Mouse (Mus musculus) liver, embryonic 11.5 days (tissue): ENCODE results near the gene Sgta. TPM values are rescaled to one million over a fixed set of nuclear protein-coding genes. Genes with fewer than 3 reads are reported as not detected.

Source experiments
- ATAC-seq: fragments of 200-750 bp; cut with Nextera tagmentation; replicated peaks from 2 replicates; pipeline ENCODE4 v1.8.0; 2017; ENCODE audit warnings: moderate number of reproducible peaks, mild to moderate bottlenecking, moderate TSS enrichment, moderate library complexity; ENCODE audit not compliant: low FRiP score
- DNase-seq: peaks from one replicate; pipeline ENCODE4 v3.0.0-alpha.2; 2017; ENCODE audit warnings: low spot score
- H3K27ac ChIP-seq: fragments of 300-500 bp; sonication (generic); 2 replicates; pipeline ENCODE4 v1.5.1; 2014; ENCODE audit warnings: mild to moderate bottlenecking, low read depth, low read length, control low read depth
- H3K27me3 ChIP-seq: fragments of 300-500 bp; sonication (generic); replicated peaks from 2 replicates; pipeline ENCODE4 v1.6.1; 2014; ENCODE audit warnings: low read length, mixed read lengths; ENCODE audit not compliant: control insufficient read depth, insufficient read depth
- H3K36me3 ChIP-seq: fragments of 300-500 bp; sonication (generic); 2 replicates; pipeline ENCODE4 v1.6.1; 2014; ENCODE audit warnings: mild to moderate bottlenecking, low read length, moderate library complexity, mixed read lengths; ENCODE audit not compliant: control insufficient read depth, insufficient read depth
- H3K4me1 ChIP-seq: fragments of 300-500 bp; sonication (generic); replicated peaks from 2 replicates; pipeline ENCODE4 v1.6.1; 2014; ENCODE audit warnings: low read length, mixed read lengths; ENCODE audit not compliant: control insufficient read depth, insufficient read depth
- H3K4me2 ChIP-seq: fragments of 300-500 bp; sonication (generic); 2 replicates; pipeline ENCODE4 v1.6.1; 2014; ENCODE audit warnings: mild to moderate bottlenecking, control low read depth, moderate library complexity
- H3K4me3 ChIP-seq: fragments of 300-500 bp; sonication (generic); 2 replicates; pipeline ENCODE4 v1.5.1; 2014; ENCODE audit warnings: low read depth, low read length, control low read depth
- H3K9ac ChIP-seq: fragments of 300-500 bp; sonication (generic); 2 replicates; pipeline ENCODE4 v1.6.1; 2014; ENCODE audit warnings: low read depth, low read length, control low read depth
- H3K9me3 ChIP-seq: fragments of 300-500 bp; sonication (generic); 2 replicates; pipeline ENCODE4 v1.6.1; 2016; ENCODE audit warnings: low read length, inconsistent platforms, mixed read lengths; ENCODE audit not compliant: control insufficient read depth
- WGBS: fragments of 180-500 bp; shearing (Covaris S2); extraction: QIAGEN DNeasy Blood & Tissue Kit; methylation state at CpG from one replicate; pipeline ENCODE4 v1.1.7; 2014; 5-methylcytosine and 5-hydroxymethylcytosine counted together
- polyA plus RNA-seq: library from polyadenylated mRNA; unstranded; fragments of >200 nt; fragmentation: Nextera tagmentation; extraction: Ambion mirVana; gene quantifications from 2 replicates; pipeline ENCODE4 v1.2.1, GENCODE M21; 2014

The Sgta gene
- polyA plus RNA-seq, 1 experiment from 2014 or later = 147 TPM

GRCm38 (mm10) chr10:81006005-81006677 lies 53.8 kb downstream of the Sgta start:
- no peak overlapping the region for H3K27ac ChIP-seq
- no peaks in the 10 kb centered on the region for H3K27me3 ChIP-seq
- DNase-seq (no peak), ATAC-seq (no peak)
- H3K36me3 ChIP-seq = no peaks in the 10 kb centered on the region
- H3K9me3 ChIP-seq = no peaks in the 10 kb centered on the region
- no peak overlapping the region for H3K4me3 ChIP-seq
- no peak overlapping the region for H3K9ac ChIP-seq
- no peaks in the 10 kb centered on the region; the same call in 1 of the 2 replicates for H3K4me1 ChIP-seq
- no peak overlapping the region for H3K4me2 ChIP-seq
- 88% methylated on average over 7 of the region's 7 CpGs for WGBS

DNA sequence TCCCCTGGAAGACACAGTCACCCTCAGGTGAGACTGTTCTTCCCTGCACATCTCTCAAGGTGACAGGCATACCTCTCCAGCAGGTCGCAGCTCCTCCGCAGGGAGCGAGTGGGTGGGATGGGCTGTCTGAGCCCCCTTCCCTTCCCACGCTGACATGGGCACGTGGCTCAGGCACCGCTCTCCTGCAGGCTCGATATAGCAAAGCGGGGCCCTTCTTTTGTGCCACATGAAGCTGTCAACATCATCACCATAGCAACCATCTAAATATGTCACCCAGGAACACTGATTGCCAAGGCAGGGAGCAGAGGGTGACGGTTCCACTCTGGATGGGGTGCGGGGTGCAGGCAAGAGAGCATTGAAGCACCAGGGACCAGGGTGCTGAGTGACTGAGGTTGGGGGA lies 58.8 kb downstream of the Sgta start:
- WGBS = 65% methylated on average over 10 of the region's 10 CpGs
- ATAC-seq (no peak), DNase-seq (no peak)
- Histone ChIP-seq H3K27me3 (peaks cover 6% of the 10 kb centered on the region), H3K9me3 (no peaks in the 10 kb centered on the region), H3K4me3 (no peak overlapping the region), H3K4me1 (peaks cover 15% of the 10 kb centered on the region), H3K4me2 (no peak overlapping the region), H3K27ac (no peak overlapping the region), H3K36me3 (no peaks in the 10 kb centered on the region), H3K9ac (no peak overlapping the region)

DNA sequence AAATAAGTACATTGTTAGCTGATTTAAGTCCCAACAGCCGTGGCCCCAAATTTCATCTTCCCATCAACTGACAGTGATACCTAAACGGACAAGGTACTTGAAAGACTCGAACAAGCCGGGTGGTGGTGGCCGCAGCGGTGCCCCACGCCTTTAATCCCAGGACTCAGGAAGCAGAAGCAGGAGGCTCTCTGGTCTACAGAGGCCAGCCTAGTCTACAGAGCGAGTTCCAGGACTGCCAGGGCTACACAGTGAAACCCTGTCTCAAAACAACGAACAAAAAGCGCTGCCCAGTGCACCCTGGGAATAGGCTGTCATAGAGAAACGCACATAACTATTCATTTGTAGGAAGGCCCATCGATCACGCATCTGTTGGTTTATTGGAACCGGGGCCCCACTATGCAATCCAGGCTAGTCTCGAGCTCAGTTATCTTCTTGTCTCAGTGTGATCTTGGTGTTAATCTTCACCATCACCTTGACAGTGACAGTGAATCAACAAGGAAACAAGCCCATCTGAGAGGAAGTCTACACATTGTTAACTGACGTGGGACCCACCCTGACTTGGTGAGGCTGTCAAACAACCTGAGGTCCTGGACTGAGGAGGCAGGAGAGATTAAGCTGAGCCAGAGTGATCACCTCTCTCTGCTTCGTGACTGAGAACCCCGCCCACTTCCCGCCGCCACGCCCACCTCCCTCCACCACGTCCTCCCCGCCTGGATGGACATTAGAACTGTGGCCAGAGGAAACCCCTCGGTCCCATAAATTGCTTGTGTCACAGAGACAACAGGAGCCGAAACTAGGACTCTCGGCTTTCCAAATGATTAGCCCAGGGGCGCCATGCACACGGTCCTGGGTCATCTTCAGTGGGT lies 59.6 kb downstream of the Sgta start:
- peak overlapping the region; percentile 35 for H3K4me2 ChIP-seq
- WGBS = 38% methylated on average over 28 of the region's 28 CpGs
- DNase-seq = no peak
- H3K27ac ChIP-seq = no peak overlapping the region
- H3K27me3 ChIP-seq = peaks cover 6% of the 10 kb centered on the region
- H3K9me3 ChIP-seq = no peaks in the 10 kb centered on the region
- peak; percentile 38; the same call in 1 of the 2 replicates for ATAC-seq
- H3K4me1 ChIP-seq = peaks cover 15% of the 10 kb centered on the region
- H3K9ac ChIP-seq = no peak overlapping the region
- H3K4me3 ChIP-seq = no peak overlapping the region
- no peaks in the 10 kb centered on the region for H3K36me3 ChIP-seq

- no peak overlapping the region for H3K27ac ChIP-seq
- WGBS = 25% methylated on average over 37 of the region's 37 CpGs
Measured at GRCm38 (mm10) chr10:80999362-81000196, 60.4 kb downstream of the Sgta start.

DNA sequence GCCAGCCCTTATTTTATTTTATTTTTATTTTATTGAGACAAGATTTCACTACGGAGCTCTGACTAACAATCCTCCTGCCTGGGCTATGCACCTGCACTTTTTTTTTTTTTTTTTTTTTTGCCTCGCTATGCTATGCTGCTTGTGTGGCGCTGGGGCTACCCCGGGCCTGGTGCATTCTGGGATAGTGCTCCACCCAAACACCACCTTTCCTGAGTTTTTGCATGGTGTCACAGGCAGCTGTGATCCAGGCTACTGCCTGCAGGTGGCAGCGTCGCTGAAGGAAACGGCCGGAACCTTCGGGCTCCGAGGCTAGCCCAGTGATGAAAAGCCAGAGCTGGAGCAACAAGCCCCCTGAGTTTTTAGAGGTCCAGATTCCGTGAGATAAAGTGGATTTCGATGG lies 61.2 kb downstream of the Sgta start:
- no peaks in the 10 kb centered on the region for H3K9me3 ChIP-seq
- peaks cover 15% of the 10 kb centered on the region for H3K4me1 ChIP-seq
- no peaks in the 10 kb centered on the region for H3K36me3 ChIP-seq
- H3K27me3 ChIP-seq = peaks cover 11% of the 10 kb centered on the region
- peak; percentile 62 for DNase-seq
- H3K4me2 ChIP-seq = no peak overlapping the region; the same call in 1 of the 2 replicates
- no peak overlapping the region for H3K27ac ChIP-seq
- 7% methylated on average over 12 of the region's 12 CpGs for WGBS
- no peak overlapping the region for H3K4me3 ChIP-seq
- peak; percentile 56; the same call in 1 of the 2 replicates for ATAC-seq
- no peak overlapping the region for H3K9ac ChIP-seq

More at GRCm38 (mm10) chr10:80999362-81000196, 60.4 kb downstream of the Sgta start:
- H3K4me2 ChIP-seq = peak overlapping the region; percentile 35
- H3K27me3 ChIP-seq = peaks cover 11% of the 10 kb centered on the region
- no peaks in the 10 kb centered on the region for H3K9me3 ChIP-seq
- no peak overlapping the region for H3K4me3 ChIP-seq
- H3K4me1 ChIP-seq = peaks cover 15% of the 10 kb centered on the region
- DNase-seq = peak; percentile 81
- no peaks in the 10 kb centered on the region for H3K36me3 ChIP-seq
- peak; percentile 72 for ATAC-seq
- no peak overlapping the region for H3K9ac ChIP-seq

- Histone ChIP-seq H3K4me3 (no peak overlapping the region), H3K27ac (no peak overlapping the region), H3K36me3 (no peaks in the 10 kb centered on the region), H3K4me2 (no peak overlapping the region), H3K27me3 (peaks cover 17% of the 10 kb centered on the region), H3K9me3 (no peaks in the 10 kb centered on the region), H3K4me1 (peaks cover 15% of the 10 kb centered on the region), H3K9ac (no peak overlapping the region)
- ATAC-seq (no peak), DNase-seq (no peak)
- WGBS = 40% methylated on average over 14 of the region's 14 CpGs
Measured at GRCm38 (mm10) chr10:80998021-80998420, 62.0 kb downstream of the Sgta start.

GRCm38 (mm10) chr10:80997332-80997731 lies 62.6 kb downstream of the Sgta start:
- Histone ChIP-seq H3K9ac (no peak overlapping the region), H3K4me2 (no peak overlapping the region), H3K27ac (no peak overlapping the region), H3K36me3 (no peaks in the 10 kb centered on the region), H3K27me3 (peaks cover 19% of the 10 kb centered on the region), H3K9me3 (no peaks in the 10 kb centered on the region), H3K4me1 (peaks cover 15% of the 10 kb centered on the region), H3K4me3 (no peak overlapping the region)
- DNase-seq = no peak
- 78% methylated on average over 8 of the region's 8 CpGs for WGBS
- ATAC-seq = no peak

- H3K27ac ChIP-seq = no peak overlapping the region
- DNase-seq (no peak), ATAC-seq (no peak)
- H3K9ac ChIP-seq = no peak overlapping the region
- no peaks in the 10 kb centered on the region for H3K36me3 ChIP-seq
- H3K4me1 ChIP-seq = peaks cover 15% of the 10 kb centered on the region
- peaks cover 19% of the 10 kb centered on the region for H3K27me3 ChIP-seq
- WGBS = 88% methylated on average over 8 of the region's 8 CpGs
- no peak overlapping the region for H3K4me2 ChIP-seq
- no peaks in the 10 kb centered on the region for H3K9me3 ChIP-seq
- no peak overlapping the region for H3K4me3 ChIP-seq
Measured at GRCm38 (mm10) chr10:80996501-80996900, 63.5 kb downstream of the Sgta start.
